Mouse (Mus musculus) CH12.LX (cell line): ENCODE measurements at regions not wholly inside any gene's neighbourhood (a gene's known extent, or its start where the extent isn't known, plus 50 kb on each side); places are given as distances from the start of the nearest gene placed in this dataset.

Source experiments
- CHD1 ChIP-seq: IDR thresholded peaks from 2 replicates; pipeline ENCODE4 v1.6.1; 2012; ENCODE audit warnings: low read depth, low read length, improper control_type of control experiment, inconsistent platforms
- CTCF ChIP-seq, 2 experiments: IDR thresholded peaks in 1 of 2; conservative IDR thresholded peaks in 1 of 2; 2 replicates each; pipeline ENCODE4 v1.5.1; 2011 to 2012; ENCODE audit warnings: low read depth in 2 of 2, low read length in 2 of 2, improper control_type of control experiment in 1 of 2, inconsistent platforms in 1 of 2, mild to moderate bottlenecking in 1 of 2, moderate library complexity in 1 of 2
- E2F4 ChIP-seq: IDR thresholded peaks from 2 replicates; pipeline ENCODE4 v1.6.1; 2011; ENCODE audit warnings: low read depth, low read length, improper control_type of control experiment; ENCODE audit not compliant: insufficient replicate concordance
- EP300 ChIP-seq: IDR thresholded peaks from 2 replicates; pipeline ENCODE4 v1.6.1; 2011; ENCODE audit warnings: low read length, improper control_type of control experiment
- SIN3A ChIP-seq: IDR thresholded peaks from 2 replicates; pipeline ENCODE4 v1.6.1; 2012; ENCODE audit warnings: low read length, improper control_type of control experiment, inconsistent platforms
- TCF12 ChIP-seq: IDR thresholded peaks from 2 replicates; pipeline ENCODE4 v1.6.1; 2014; ENCODE audit warnings: low read depth, mild to moderate bottlenecking, inconsistent platforms, low read length, improper control_type of control experiment
- UBTF ChIP-seq: IDR thresholded peaks from 2 replicates; pipeline ENCODE4 v1.6.1; 2012; ENCODE audit warnings: low read depth, mild to moderate bottlenecking, inconsistent platforms, low read length, improper control_type of control experiment, moderate library complexity

DNA sequence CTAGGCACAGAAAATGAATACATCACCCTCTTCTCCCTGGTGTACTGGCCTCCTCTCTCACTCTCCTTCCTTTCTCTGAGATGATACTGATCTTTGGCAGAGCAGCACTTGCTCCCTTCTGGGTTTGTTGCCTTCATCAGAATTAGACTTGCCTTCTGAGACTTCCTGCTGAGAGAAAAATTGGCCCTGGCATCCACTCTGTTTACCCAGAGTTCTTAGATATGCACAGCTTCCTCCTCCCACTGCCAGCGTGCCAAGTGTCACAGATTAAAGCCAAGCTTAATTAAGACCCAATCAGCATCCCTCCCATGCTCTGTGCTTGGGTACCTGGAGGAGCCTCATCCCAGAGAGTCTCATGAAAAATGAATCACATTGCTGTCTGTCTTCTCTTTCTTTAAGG lies 246.0 kb downstream of the Tmem114 start:
- TF ChIP-seq EP300 = no peak
- TF ChIP-seq UBTF = no peak
- TF ChIP-seq SIN3A = no peak
- no peak for TF ChIP-seq CTCF (conservative IDR thresholded peaks at IDR 0.05 in 1 of 2, IDR thresholded peaks at IDR 0.05 in 1 of 2; ENCODE audit: low read depth in 2 of 2, low read length in 2 of 2)
- TF ChIP-seq CHD1 = no peak
- TF ChIP-seq TCF12 = no peak
- no peak for TF ChIP-seq E2F4
